Mouse (Mus musculus): Measurements from ENCODE around the gene Scube2.
A peak's percentile ranks its signal among the peaks of the same experiment; 100 is the strongest.

Gene Scube2

GRCm38 (mm10) chr7:109850531-109850930 is 14.9 kb downstream of the Scube2 start:
- DNase-seq (ENCODE audit: low spot score) = no peak

DNA sequence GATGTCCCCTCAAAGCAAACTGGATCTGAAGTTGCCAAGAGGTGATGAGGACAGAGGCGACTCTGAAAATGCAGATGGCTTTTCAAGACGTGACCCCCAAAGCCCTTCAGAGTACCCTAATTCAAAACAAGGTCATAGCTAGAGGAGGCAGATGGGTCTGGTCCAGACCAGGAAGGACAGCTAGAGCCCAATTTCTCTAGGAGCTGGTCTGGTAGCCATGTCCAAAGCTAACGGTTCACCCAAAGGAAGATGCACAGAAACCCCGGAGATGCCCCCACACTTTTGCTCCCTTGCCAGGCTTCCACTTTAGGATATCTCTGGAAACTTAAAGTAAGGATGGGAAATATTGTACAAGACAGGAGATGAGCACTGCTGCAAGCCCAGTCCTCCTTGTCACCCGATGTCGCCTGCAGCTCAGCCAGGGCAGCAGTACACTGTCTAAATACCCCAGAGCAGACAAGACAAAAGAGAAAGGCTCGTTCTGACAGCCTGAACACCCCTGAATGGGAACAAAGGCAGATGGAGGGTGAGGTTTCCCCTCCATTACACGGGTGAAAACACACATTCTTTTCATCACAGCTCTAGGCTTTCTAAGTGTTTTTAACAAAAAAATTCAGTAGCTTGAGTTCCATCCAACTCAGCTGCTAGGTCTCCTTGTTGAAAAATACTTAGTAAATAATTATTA is 15.6 kb downstream of the Scube2 start:
- DNase-seq (ENCODE audit: low spot score) = no peak

GRCm38 (mm10) chr7:109848867-109849733 is 16.4 kb downstream of the Scube2 start:
- DNase-seq (ENCODE audit: low spot score) = no peak

DNA sequence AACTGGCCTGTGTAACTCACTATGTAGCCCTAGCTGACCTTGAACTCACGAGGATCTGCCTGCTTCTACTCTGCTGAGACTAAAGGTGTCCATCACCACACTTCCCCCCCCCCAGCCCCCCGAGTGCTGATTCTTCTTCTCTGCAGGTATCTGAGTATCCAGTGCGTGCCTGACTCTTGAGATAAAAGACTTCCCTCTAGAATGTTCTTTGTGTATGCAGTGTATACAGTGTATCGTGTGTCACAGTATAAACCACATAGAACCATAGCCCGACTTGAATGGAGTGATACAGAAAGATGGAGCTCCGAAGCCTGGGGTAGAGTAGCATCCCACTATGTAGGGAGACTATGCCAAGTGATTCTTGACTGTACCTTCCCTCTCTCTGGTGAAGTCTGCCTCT is 21.4 kb downstream of the Scube2 start:
- no peak for DNase-seq (ENCODE audit: low spot score)

DNA sequence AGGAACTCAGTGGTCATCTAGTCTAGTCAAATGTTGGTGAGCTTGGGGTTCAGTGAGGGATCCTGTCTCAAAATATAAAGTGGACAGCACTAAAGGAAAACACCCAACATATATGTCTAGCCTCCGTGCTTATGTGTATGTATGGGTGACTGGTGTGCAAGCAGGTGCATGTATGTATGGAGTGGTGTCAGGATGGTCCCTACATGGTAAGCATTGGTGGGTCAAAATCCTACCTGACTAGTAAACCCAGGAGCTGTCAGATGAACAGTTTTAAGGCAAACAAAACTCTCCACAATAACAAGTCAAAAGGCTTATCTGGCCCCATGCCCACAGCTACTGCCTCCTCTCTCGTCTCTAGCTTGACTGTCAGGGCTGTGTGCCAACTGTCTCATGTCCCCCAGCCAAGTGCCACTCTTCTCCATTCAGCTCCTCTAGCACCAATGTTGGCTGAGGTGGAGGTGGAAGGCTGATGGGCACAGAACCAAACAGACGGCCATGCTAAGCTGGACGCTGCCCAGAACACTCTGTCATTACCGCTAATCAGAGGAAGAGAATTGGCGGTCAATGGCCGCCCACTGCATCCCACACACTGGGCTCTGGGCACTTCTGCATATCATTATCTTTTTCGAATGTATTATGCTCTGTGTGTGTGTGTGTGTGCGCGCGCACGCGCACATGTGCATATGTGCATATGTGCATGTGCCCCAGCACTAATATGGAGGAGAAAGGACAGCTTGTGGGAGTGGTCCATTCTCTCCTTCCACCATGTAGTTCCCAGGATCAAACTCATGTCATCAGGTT is 23.7 kb downstream of the Scube2 start:
- DNase-seq (ENCODE audit: low spot score) = no peak

- no peak for DNase-seq (ENCODE audit: low spot score)
These were observed 24.4 kb downstream of the Scube2 start for GRCm38 (mm10) chr7:109841031-109841430.

DNA sequence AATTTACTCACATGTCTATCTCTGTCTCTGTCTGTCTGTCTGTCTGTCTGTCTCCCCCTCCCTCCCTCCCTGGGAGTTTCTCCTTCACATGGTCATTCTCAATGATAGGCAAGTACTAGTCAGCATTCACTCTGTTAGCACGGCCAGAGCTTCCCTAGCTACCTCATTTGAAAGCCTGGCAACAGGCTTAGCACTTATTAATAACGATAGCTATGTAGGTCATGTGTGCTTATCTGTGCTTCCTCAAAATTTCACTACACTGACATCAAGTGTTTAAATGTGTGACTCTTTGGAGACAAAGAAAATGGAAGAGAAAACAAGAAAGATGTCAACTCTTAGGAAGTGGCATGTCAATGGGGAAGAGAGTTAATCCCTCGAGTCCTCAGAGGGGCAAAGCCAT is 26.9 kb downstream of the Scube2 start:
- DNase-seq (ENCODE audit: low spot score) = no peak

- DNase-seq (ENCODE audit: low spot score) = no peak
These were observed 27.8 kb downstream of the Scube2 start for GRCm38 (mm10) chr7:109837651-109838050.

- DNase-seq (ENCODE audit: low spot score) = no peak
These were observed 30.6 kb downstream of the Scube2 start for GRCm38 (mm10) chr7:109834894-109835293.

DNA sequence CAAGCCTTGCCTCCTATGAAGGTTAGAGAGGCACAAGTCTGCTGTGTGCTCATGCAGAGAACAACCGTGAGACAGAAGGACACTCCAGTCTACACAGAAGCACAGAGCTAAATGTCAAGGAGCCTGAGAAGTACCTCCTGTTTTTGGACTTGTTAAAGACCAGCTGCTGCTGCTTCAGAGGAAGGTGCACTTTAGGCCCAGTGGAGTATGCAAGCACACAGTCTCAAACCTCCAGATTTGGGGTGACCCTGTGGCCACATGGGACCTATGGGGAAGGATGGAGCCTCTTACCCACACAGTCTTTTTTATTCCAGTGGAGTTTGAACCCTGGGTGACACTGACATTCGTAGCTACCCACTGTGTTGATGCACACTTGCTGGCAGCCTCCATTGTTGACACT is 34.1 kb downstream of the Scube2 start:
- no peak for DNase-seq (ENCODE audit: low spot score)

DNA sequence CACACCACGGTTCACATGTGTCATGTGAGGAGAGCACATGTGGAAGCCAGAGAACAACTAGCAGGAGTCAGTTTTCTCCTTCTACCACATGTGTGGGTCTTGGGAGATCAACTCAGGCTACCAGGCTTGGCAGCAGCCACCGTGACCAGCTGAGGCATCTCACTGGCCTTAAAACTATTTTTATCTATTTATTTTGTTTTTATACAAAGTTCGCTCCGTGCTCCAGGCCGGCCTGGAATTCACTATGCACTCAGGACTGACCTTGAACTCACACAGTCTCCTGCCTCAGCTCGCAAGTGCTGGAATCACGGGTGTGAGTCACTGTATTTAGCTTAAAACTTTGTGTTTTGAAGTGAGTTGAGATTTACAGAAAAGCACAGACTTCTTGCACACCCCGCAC is 38.6 kb downstream of the Scube2 start:
- no peak for DNase-seq (ENCODE audit: low spot score)

DNA sequence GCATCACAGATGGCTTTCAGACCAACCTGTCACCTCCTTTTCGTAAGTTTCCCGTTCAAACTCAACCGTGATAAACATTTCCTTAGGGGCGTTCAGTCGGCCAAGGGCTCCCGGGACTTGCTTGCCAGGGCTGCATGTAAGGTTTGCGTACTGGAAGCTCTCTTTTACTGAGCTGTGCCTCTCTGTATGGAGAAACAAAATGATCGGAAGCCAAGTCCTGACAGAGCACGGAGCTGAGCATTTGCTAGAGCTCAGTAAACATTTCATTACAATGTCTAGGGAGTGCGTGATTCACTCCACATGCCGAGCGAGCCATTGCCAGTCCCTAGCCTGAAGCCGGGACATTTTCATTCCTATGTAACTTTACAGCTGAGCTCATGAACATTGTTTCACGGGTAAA is 40.2 kb downstream of the Scube2 start:
- DNase-seq (ENCODE audit: low spot score) = no peak

- no peak for DNase-seq (ENCODE audit: low spot score)
These were observed 46.9 kb downstream of the Scube2 start for GRCm38 (mm10) chr7:109818600-109818999.

GRCm38 (mm10) chr7:109817954-109818353 is 47.5 kb downstream of the Scube2 start:
- no peak for DNase-seq (ENCODE audit: low spot score)

- no peak for DNase-seq (ENCODE audit: low spot score)
These were observed 51.9 kb downstream of the Scube2 start for GRCm38 (mm10) chr7:109813330-109814140.

- no peak for DNase-seq (ENCODE audit: low spot score)
These were observed 57.6 kb downstream of the Scube2 start for GRCm38 (mm10) chr7:109807616-109808485.

- peak; percentile 37 for DNase-seq (ENCODE audit: low spot score)
These were observed 60.6 kb downstream of the Scube2 start for GRCm38 (mm10) chr7:109804843-109805242.

- no peak for DNase-seq (ENCODE audit: low spot score)
These were observed 61.1 kb downstream of the Scube2 start for GRCm38 (mm10) chr7:109804355-109804754.

- DNase-seq (ENCODE audit: low spot score) = no peak
These were observed 62.0 kb downstream of the Scube2 start for GRCm38 (mm10) chr7:109803516-109803915.

- no peak for DNase-seq (ENCODE audit: low spot score)
These were observed 64.9 kb downstream of the Scube2 start for GRCm38 (mm10) chr7:109800626-109801025.

GRCm38 (mm10) chr7:109799168-109799567 is 66.3 kb downstream of the Scube2 start:
- DNase-seq (ENCODE audit: low spot score) = no peak

All from T-cell, adult 2 months (primary cell).